Mouse (Mus musculus): ENCODE results near the gene Capn12. TPM values are rescaled to one million over a fixed set of nuclear protein-coding genes. Genes with fewer than 3 reads are reported as not detected.

Capn12 gene
- polyA plus RNA-seq, 1 experiment from 2014 or later, result 0.69 TPM

DNA sequence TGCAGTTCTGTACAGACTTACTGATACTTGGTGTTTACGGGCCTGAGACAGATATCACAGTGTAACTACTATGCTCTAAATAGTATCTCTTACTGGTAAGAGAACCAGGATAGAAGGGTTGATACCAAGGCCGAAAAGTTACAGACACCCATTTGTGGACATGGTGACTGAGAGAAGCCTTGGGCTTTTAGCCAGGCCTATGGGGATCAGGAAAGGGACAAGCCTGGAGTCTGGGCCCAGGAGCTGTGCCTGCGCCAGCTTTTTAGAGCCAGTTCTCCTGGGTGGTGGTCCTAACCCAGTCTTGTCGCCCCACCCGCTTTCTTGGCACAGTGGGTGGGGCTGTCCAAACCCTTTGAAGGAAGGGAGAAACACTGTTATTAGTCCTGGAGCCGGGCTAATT lies 21.0 kb downstream of the Capn12 start:
- 88% methylated on average over 6 of the region's 6 CpGs for WGBS
- peaks cover 99% of the 10 kb centered on the region for H3K36me3 ChIP-seq
- no peak overlapping the region for H3K4me2 ChIP-seq
- no peak overlapping the region for H3K4me3 ChIP-seq
- H3K4me1 ChIP-seq, result peaks cover 24% of the 10 kb centered on the region
- H3K27ac ChIP-seq, result peak overlapping the region; percentile 71
- 0 out of 2 replicates have a peak overlapping the region, but pooled peaks have one; percentile 2 for H3K9ac ChIP-seq
- H3K27me3 ChIP-seq, result no peaks in the 10 kb centered on the region
- no peak for ATAC-seq (ENCODE audit: insufficient number of reproducible peaks, insufficient read depth, low FRiP score, low TSS enrichment, low read depth)
- H3K9me3 ChIP-seq, result no peaks in the 10 kb centered on the region

DNA sequence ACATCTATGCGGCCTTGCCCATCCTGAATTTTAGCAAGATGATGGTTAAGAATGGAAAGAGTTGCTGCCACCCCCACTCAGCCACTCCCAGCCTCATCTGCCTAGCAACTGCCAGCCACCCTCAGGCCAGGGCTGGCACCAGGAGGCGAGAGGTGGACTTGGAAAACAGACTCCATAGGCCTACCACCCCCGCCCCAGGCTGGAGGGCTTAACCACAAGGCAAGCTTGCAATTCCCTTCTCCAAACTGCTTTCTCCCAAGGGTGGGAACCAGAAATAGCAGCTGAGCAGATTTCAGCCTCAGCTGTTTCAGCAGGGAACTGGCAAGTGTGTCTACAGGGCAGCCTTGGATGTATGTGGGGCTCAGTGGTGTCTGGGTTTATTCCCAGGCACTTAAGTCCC lies 21.6 kb downstream of the Capn12 start:
- Histone ChIP-seq H3K27ac (peak overlapping the region; percentile 71), H3K36me3 (peaks cover 99% of the 10 kb centered on the region), H3K27me3 (no peaks in the 10 kb centered on the region), H3K4me1 (peaks cover 24% of the 10 kb centered on the region), H3K4me3 (no peak overlapping the region), H3K9me3 (no peaks in the 10 kb centered on the region), H3K4me2 (no peak overlapping the region), H3K9ac (0 out of 2 replicates have a peak overlapping the region, but pooled peaks have one; percentile 2)
- 80% methylated on average over 3 of the region's 3 CpGs for WGBS
- no peak for ATAC-seq (ENCODE audit: insufficient number of reproducible peaks, insufficient read depth, low FRiP score, low TSS enrichment, low read depth)

DNA sequence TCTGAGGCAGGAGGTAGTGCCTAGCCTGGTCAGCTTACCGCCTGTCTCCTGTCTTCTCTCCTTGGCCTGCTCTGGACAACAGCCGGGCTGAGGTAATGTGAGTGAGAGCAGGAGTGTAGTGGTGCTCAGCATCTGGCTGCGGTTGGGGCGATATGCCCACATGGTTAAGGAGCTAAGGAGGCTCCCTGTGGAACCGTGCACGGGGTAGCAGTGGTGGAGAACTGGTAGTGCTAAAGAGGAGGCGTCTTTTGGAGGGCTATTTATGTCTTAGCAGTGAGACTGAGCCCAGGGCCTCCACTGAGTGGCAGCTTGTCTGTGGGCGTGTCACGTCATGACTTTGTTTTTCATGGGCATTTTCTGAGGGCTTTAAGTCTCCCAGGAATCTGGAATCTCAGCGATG lies 22.6 kb downstream of the Capn12 start:
- Histone ChIP-seq H3K36me3 (peaks cover 99% of the 10 kb centered on the region), H3K4me3 (no peak overlapping the region), H3K27ac (peak overlapping the region; percentile 39), H3K9ac (no peak overlapping the region; the same call in 1 of the 2 replicates), H3K27me3 (no peaks in the 10 kb centered on the region), H3K4me1 (peaks cover 24% of the 10 kb centered on the region), H3K4me2 (no peak overlapping the region), H3K9me3 (no peaks in the 10 kb centered on the region)
- WGBS, result 79% methylated on average over 10 of the region's 10 CpGs
- ATAC-seq (ENCODE audit: insufficient number of reproducible peaks, insufficient read depth, low FRiP score, low TSS enrichment, low read depth), result no peak

DNA sequence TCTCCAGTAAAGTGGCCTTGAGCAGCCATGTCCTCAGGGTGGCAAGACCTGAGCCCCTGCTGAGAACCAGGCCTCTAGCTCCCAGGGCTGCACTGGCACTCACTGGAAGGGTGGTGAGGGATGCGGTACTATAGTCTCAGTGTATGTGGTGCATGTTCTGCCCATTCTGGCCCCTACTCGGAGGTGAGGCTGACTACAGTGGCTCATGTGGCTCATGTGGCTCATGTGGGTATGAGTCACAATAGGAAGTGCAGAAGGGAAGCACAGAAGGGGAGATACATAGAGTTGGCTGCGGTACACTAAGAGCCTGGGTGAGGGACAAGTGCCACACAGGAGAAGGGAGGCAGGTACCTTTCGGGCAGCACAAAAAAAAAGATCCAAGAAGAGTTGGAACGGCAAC lies 26.0 kb downstream of the Capn12 start:
- no peak overlapping the region for H3K4me2 ChIP-seq
- H3K9me3 ChIP-seq, result no peaks in the 10 kb centered on the region
- H3K36me3 ChIP-seq, result peaks cover 99% of the 10 kb centered on the region
- no peak overlapping the region for H3K27ac ChIP-seq
- H3K4me3 ChIP-seq, result no peak overlapping the region
- no peak for ATAC-seq (ENCODE audit: insufficient number of reproducible peaks, insufficient read depth, low FRiP score, low TSS enrichment, low read depth)
- H3K9ac ChIP-seq, result no peak overlapping the region
- peaks cover 17% of the 10 kb centered on the region for H3K4me1 ChIP-seq
- WGBS, result 90% methylated on average over 5 of the region's 5 CpGs
- H3K27me3 ChIP-seq, result no peaks in the 10 kb centered on the region

DNA sequence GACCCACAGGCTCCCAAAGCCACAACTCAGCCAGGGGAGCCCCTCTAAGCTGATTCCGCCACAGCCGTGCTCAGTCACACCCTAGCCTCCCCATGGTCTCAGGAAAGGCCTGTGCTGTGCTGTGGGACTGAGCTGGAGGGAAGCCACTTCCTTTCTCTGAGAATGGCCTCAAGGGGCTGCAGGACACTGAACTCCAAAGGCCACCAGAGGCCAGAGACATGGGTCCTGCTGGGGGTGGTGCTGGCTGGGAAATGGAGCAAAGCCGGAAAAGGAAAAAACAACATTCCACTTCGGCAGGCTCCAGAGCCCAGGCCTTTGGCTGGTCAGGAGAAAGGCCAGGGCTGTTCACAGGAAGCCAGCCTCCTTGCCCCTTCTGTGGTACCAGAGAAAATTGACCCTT lies 30.4 kb downstream of the Capn12 start:
- peaks cover 99% of the 10 kb centered on the region for H3K36me3 ChIP-seq

DNA sequence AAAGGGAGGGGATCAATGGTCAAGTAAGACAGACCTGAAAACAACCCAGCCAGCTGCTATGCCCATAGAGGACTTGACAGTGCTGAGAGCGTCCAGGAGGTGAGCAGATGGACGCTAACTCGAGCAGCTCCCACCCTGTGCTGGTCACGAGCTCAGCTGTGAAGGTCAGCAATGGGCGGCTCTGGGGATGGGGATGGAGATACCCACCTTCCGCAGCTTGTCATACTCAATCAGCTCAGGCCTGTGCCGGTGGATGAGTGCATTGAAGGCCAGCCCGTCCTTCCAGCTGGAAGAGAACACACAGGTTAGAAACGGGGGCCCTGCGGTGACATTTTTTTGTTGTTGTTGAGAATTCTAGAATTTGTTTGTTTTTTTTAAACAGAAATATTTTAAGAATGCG lies 31.9 kb downstream of the Capn12 start:
- 72% methylated on average over 11 of the region's 11 CpGs for WGBS
- Histone ChIP-seq H3K9me3 (no peaks in the 10 kb centered on the region), H3K4me2 (no peak overlapping the region), H3K9ac (no peak overlapping the region), H3K4me1 (peaks cover 12% of the 10 kb centered on the region), H3K27me3 (no peaks in the 10 kb centered on the region), H3K4me3 (no peak overlapping the region), H3K36me3 (peaks cover 99% of the 10 kb centered on the region), H3K27ac (no peak overlapping the region)
- ATAC-seq (ENCODE audit: insufficient number of reproducible peaks, insufficient read depth, low FRiP score, low TSS enrichment, low read depth), result no peak

More for the DNA sequence above, 30.4 kb downstream of the Capn12 start:
- H3K4me1 ChIP-seq, result no peaks in the 10 kb centered on the region
- H3K27ac ChIP-seq, result peak overlapping the region; percentile 45; the same call in 1 of the 2 replicates
- H3K27me3 ChIP-seq, result no peaks in the 10 kb centered on the region
- no peak for ATAC-seq (ENCODE audit: insufficient number of reproducible peaks, insufficient read depth, low FRiP score, low TSS enrichment, low read depth)
- H3K9me3 ChIP-seq, result no peaks in the 10 kb centered on the region
- 55% methylated on average over 4 of the region's 4 CpGs for WGBS
- no peak overlapping the region for H3K4me2 ChIP-seq
- H3K9ac ChIP-seq, result no peak overlapping the region
- H3K4me3 ChIP-seq, result no peak overlapping the region

DNA sequence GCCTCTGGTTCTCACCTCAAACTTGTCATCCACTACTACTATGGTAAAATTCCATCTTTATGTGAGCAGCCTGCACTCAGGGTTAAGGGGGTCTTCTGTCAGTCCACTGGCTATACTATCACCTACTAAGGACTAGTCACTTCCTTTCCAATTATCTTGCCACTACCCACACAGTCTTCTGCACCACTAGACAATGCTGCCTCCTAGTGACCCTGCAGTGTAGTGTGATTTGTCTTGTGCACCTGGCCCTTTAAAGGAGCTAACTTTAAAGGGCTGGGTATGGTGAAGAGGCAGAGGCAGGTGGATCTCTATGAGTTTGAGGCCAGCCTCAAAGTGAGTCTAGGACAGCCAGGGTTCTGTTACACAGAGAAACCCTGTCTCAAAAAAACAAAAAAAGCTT lies 35.3 kb downstream of the Capn12 start:
- Histone ChIP-seq H3K9ac (no peak overlapping the region), H3K27ac (no peak overlapping the region), H3K4me3 (no peak overlapping the region), H3K36me3 (peaks cover 80% of the 10 kb centered on the region), H3K4me1 (peaks cover 43% of the 10 kb centered on the region), H3K4me2 (no peak overlapping the region), H3K9me3 (no peaks in the 10 kb centered on the region), H3K27me3 (no peaks in the 10 kb centered on the region)
- no peak for ATAC-seq (ENCODE audit: insufficient number of reproducible peaks, insufficient read depth, low FRiP score, low TSS enrichment, low read depth)

DNA sequence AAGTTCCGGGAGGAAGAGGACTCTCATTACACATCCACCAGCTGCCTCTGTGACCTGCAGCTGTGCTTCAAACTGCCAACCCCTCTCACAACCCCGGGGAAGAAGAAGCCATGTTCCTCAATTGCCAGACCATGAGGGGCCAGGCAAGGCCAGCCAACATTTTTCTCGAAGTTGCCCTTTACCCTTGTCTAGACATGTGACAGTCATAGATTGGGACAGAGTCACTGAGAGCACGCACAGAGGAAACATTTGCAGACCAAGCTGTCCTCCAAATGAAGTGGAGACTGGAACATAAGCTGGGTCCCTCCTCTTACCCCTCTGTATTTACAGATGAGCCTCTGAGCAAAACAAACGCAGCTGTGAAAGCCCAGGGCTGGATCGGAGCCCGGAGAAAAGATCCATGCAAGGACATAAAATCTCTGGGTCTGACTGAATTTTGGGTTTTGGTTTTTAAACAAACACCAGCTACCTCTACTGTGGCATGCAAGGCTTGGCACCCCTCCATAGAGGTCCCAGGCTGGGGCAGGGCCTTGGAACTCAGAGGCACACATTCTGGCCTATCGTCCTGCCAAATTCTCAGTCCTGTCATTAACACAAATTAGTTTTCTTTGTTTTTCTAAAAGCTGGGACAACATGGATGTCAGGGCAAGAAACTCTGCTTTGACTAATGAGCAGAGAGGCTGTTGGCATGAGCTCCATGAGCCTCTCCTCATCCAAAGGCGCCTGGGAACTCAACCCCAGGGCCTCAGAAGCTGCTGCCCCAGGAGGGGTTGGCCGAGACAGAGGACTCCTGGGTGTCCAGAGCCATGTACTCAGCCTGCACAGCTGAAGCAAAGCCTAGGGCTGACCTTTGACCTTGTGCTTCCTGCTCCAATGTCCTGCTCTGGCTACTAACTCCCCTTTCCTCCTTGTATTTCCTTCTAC lies 36.5 kb downstream of the Capn12 start:
- peaks cover 55% of the 10 kb centered on the region for H3K4me1 ChIP-seq
- H3K27me3 ChIP-seq, result no peaks in the 10 kb centered on the region
- peaks cover 71% of the 10 kb centered on the region for H3K36me3 ChIP-seq
- no peak overlapping the region for H3K4me3 ChIP-seq
- no peak overlapping the region for H3K9ac ChIP-seq
- no peak for ATAC-seq (ENCODE audit: insufficient number of reproducible peaks, insufficient read depth, low FRiP score, low TSS enrichment, low read depth)
- H3K27ac ChIP-seq, result peak overlapping the region; percentile 83
- no peak overlapping the region for H3K4me2 ChIP-seq
- H3K9me3 ChIP-seq, result no peaks in the 10 kb centered on the region
- WGBS, result 62% methylated on average over 10 of the region's 10 CpGs

DNA sequence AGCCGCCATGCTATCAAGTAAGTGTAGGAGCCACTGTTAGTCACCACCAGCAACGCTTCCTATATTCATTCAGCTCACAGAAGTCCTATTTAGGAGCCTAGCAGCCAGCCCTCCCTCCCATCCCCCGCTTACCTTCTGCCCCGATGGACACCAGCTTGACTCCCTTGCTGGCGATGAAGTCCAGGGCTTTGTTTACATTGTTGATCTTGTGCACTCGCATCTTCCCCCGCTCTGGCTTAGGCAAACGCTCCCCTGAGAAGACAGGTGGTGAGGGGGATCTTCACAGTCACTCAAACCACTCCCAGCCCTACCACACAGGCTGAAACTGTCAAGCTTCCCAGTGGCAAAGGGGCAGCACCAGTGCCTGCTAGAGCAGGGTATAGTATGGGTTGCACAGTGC lies 37.3 kb downstream of the Capn12 start:
- H3K27ac ChIP-seq, result peak overlapping the region; percentile 83
- no peak overlapping the region for H3K9ac ChIP-seq
- peaks cover 64% of the 10 kb centered on the region for H3K36me3 ChIP-seq
- H3K4me1 ChIP-seq, result peaks cover 63% of the 10 kb centered on the region
- no peak overlapping the region for H3K4me2 ChIP-seq
- H3K27me3 ChIP-seq, result no peaks in the 10 kb centered on the region
- no peak for ATAC-seq (ENCODE audit: insufficient number of reproducible peaks, insufficient read depth, low FRiP score, low TSS enrichment, low read depth)
- no peaks in the 10 kb centered on the region for H3K9me3 ChIP-seq
- no peak overlapping the region for H3K4me3 ChIP-seq
- WGBS, result 67% methylated on average over 8 of the region's 8 CpGs

DNA sequence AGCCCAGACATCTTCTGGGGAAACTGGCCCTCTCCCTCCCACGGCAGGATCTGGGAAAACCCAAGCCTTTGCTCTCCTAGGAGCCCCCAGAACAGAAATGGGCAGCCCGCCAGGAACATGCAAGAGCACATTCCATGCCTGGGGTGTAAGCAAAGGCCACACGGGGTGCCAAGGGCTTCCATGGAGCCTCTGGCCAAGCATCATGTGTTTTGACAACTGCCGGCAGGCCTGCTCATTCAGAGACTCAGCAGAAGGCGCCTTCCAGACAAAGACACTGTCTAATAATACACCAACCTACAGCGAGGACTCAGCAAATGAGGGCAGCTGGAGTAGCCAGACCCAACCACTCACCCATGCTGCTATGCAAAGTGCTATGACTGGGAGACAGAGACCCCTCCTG lies 38.6 kb downstream of the Capn12 start:
- H3K9me3 ChIP-seq, result no peaks in the 10 kb centered on the region
- peaks cover 51% of the 10 kb centered on the region for H3K36me3 ChIP-seq
- H3K4me2 ChIP-seq, result peak overlapping the region; percentile 30
- H3K9ac ChIP-seq, result peak overlapping the region; percentile 54; the same call in 1 of the 2 replicates
- H3K4me3 ChIP-seq, result no peak overlapping the region
- peak overlapping the region; percentile 83 for H3K27ac ChIP-seq
- 33% methylated on average over 6 of the region's 6 CpGs for WGBS
- peaks cover 76% of the 10 kb centered on the region for H3K4me1 ChIP-seq
- H3K27me3 ChIP-seq, result no peaks in the 10 kb centered on the region
- peak; percentile 65 for ATAC-seq (ENCODE audit: insufficient number of reproducible peaks, insufficient read depth, low FRiP score, low TSS enrichment, low read depth)

DNA sequence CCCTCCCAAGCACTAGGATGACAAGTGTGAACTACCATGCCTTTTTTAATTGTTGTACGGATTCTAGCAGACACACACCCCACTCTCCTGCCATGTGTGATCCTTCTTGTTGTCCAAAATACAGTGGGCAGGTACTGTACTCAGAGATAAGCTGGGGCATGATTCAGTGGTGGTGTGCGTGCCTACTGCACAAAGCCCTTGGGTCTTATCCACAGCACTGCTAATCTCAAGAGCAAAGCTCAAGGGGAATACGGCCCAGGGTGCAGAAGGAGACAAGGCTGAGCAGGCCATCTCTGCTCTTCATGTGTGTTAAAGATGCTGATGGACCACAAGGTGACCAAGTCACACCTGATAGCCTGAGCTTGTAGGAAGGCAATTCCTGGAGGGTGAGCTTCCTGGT lies 40.0 kb downstream of the Capn12 start:
- Histone ChIP-seq H3K9me3 (no peaks in the 10 kb centered on the region), H3K27me3 (no peaks in the 10 kb centered on the region), H3K4me3 (no peak overlapping the region), H3K9ac (0 out of 2 replicates have a peak overlapping the region, but pooled peaks have one; percentile 6), H3K27ac (peak overlapping the region; percentile 83; the same call in 1 of the 2 replicates), H3K36me3 (peaks cover 37% of the 10 kb centered on the region), H3K4me2 (no peak overlapping the region), H3K4me1 (peaks cover 89% of the 10 kb centered on the region)
- 86% methylated on average over 3 of the region's 3 CpGs for WGBS
- no peak for ATAC-seq (ENCODE audit: insufficient number of reproducible peaks, insufficient read depth, low FRiP score, low TSS enrichment, low read depth)
